Mouse (Mus musculus) thymus, adult 2 months (tissue): ENCODE measurements at regions not wholly inside any gene's neighbourhood (a gene's known extent, or its start where the extent isn't known, plus 50 kb on each side); places are given as distances from the start of the nearest gene placed in this dataset.

Experiments
- CTCF ChIP-seq: fragments of 200-500 bp; IDR thresholded peaks from 2 replicates; pipeline ENCODE4 v1.5.1; 2012; ENCODE audit warnings: mild to moderate bottlenecking, control low read depth, low read length, moderate library complexity, borderline replicate concordance; ENCODE audit not compliant: control insufficient read depth, poor library complexity, insufficient read depth; ENCODE audit errors: extremely low read depth
- POLR2A ChIP-seq: fragments of 200-500 bp; IDR thresholded peaks from 2 replicates; pipeline ENCODE4 v1.6.1; 2012; ENCODE audit warnings: mild to moderate bottlenecking, low read length, control low read depth, moderate library complexity; ENCODE audit not compliant: control insufficient read depth, poor library complexity, insufficient read depth; ENCODE audit errors: extremely low read depth

- TF ChIP-seq POLR2A (no peak), CTCF (no peak)
Measured at GRCm38 (mm10) chr4:31727498-31728148, 236.3 kb upstream of the Map3k7 start.
